Mouse (Mus musculus): ENCODE data around the gene Tifab.
"Not testable (repeated sequence)": the region's sequence is repeated elsewhere in the genome, so short reads cannot be mapped to it uniquely, and the experiment has no call there.

- TF ChIP-seq CTCF (IDR thresholded peaks at IDR 0.05; ENCODE audit: control insufficient read depth, insufficient read depth, insufficient replicate concordance, low read depth, low read length); POLR2A (IDR thresholded peaks at IDR 0.05; ENCODE audit: control insufficient read depth, low read depth, low read length): not testable (repeated sequence)
Measured at GRCm38 (mm10) chr13:56194181-56194580, 15.5 kb upstream of the Tifab start.
